Mouse (Mus musculus) hindbrain, embryonic 15.5 days (tissue): Measurements from ENCODE around the gene Slc6a1. TPM values are rescaled to one million over a fixed set of nuclear protein-coding genes. Genes with fewer than 3 reads are reported as not detected.

Experiments
- ATAC-seq: fragments of 200-750 bp; cut with Nextera tagmentation; 2 replicates; pipeline ENCODE4 v1.8.0; 2017; ENCODE audit warnings: low read depth, moderate number of reproducible peaks, moderate TSS enrichment; ENCODE audit not compliant: low FRiP score
- H3K27ac ChIP-seq: fragments of 300-500 bp; sonication (generic); replicated peaks from 2 replicates; pipeline ENCODE4 v1.5.1; 2015; ENCODE audit warnings: mild to moderate bottlenecking, inconsistent platforms
- H3K27me3 ChIP-seq: fragments of 300-500 bp; sonication (generic); 2 replicates; pipeline ENCODE4 v1.6.1; 2015; ENCODE audit warnings: control low read depth, inconsistent platforms
- H3K36me3 ChIP-seq: fragments of 300-500 bp; sonication (generic); 2 replicates; pipeline ENCODE4 v1.6.1; 2015; ENCODE audit warnings: control low read depth, inconsistent platforms
- H3K4me1 ChIP-seq: fragments of 300-500 bp; sonication (generic); replicated peaks from 2 replicates; pipeline ENCODE4 v1.6.1; 2015; ENCODE audit warnings: control low read depth, inconsistent platforms
- H3K4me2 ChIP-seq: fragments of 300-500 bp; sonication (generic); 2 replicates; pipeline ENCODE4 v1.6.1; 2015; ENCODE audit warnings: moderate library complexity, mild to moderate bottlenecking, inconsistent platforms
- H3K4me3 ChIP-seq: fragments of 300-500 bp; sonication (generic); 2 replicates; pipeline ENCODE4 v1.5.1; 2015; ENCODE audit warnings: mild to moderate bottlenecking, inconsistent platforms
- H3K9ac ChIP-seq: fragments of 300-500 bp; sonication (generic); 2 replicates; pipeline ENCODE4 v1.6.1; 2015; ENCODE audit warnings: inconsistent platforms
- H3K9me3 ChIP-seq: fragments of 300-500 bp; sonication (generic); 2 replicates; pipeline ENCODE4 v1.6.1; 2016; ENCODE audit warnings: control low read depth, inconsistent platforms
- WGBS: fragments of 180-500 bp; shearing (Covaris S2); methylation state at CpG from one replicate; pipeline ENCODE4 v1.1.7; 2015; 5-methylcytosine and 5-hydroxymethylcytosine counted together
- polyA plus RNA-seq: library from polyadenylated mRNA; unstranded; fragments of >200 nt; fragmentation: Nextera tagmentation; extraction: Ambion mirVana; gene quantifications from 2 replicates; pipeline ENCODE4 v1.2.1, GENCODE M21; 2015

The Slc6a1 gene
- polyA plus RNA-seq, 1 experiment from 2014 or later: 150 TPM

GRCm38 (mm10) chr6:114366191-114366590 is 83.8 kb downstream of the Slc6a1 start:
- 63% methylated on average over 5 of the region's 5 CpGs for WGBS
- Histone ChIP-seq H3K9me3 (no peaks in the 10 kb centered on the region), H3K36me3 (no peaks in the 10 kb centered on the region), H3K9ac (no peak overlapping the region), H3K4me3 (no peak overlapping the region), H3K4me1 (peaks cover 5% of the 10 kb centered on the region), H3K4me2 (no peak overlapping the region), H3K27me3 (no peaks in the 10 kb centered on the region), H3K27ac (no peak overlapping the region)
- no peak for ATAC-seq

Other genes starting within 250 kb of the Slc6a1 start
- 33.9 and 34.2 TPM in 2 replicates for gene Atp2b2, start 240.0 kb upstream of the Slc6a1 start, polyA plus RNA-seq
- 80.6 and 83.2 TPM in 2 replicates for gene Slc6a11, start 151.4 kb upstream of the Slc6a1 start, polyA plus RNA-seq
- 1.0 and 1.4 TPM in 2 replicates for gene Hrh1, start 115.3 kb downstream of the Slc6a1 start, polyA plus RNA-seq